Mouse (Mus musculus): ENCODE data around the gene Abr. TPM values are rescaled to one million over a fixed set of nuclear protein-coding genes. Genes with fewer than 3 reads are reported as not detected.

The Abr gene
- polyA plus RNA-seq, 1 experiment from 2014 or later: 70.2 TPM

GRCm38 (mm10) chr11:76525646-76526351 is 96.3 kb downstream of the Abr start:
- H3K27ac ChIP-seq: no peak overlapping the region
- H3K27me3 ChIP-seq: no peaks in the 10 kb centered on the region
- H3K4me1 ChIP-seq: peaks cover 29% of the 10 kb centered on the region
- H3K4me2 ChIP-seq: no peak overlapping the region
- 88% methylated on average over 4 of the region's 4 CpGs for WGBS
- no peak overlapping the region for H3K4me3 ChIP-seq
- no peaks in the 10 kb centered on the region for H3K9me3 ChIP-seq (replicated peaks)
- no peak for ATAC-seq
- H3K9ac ChIP-seq: no peak overlapping the region
- H3K36me3 ChIP-seq (ENCODE audit: poor library complexity, severe bottlenecking): no peaks in the 10 kb centered on the region

DNA sequence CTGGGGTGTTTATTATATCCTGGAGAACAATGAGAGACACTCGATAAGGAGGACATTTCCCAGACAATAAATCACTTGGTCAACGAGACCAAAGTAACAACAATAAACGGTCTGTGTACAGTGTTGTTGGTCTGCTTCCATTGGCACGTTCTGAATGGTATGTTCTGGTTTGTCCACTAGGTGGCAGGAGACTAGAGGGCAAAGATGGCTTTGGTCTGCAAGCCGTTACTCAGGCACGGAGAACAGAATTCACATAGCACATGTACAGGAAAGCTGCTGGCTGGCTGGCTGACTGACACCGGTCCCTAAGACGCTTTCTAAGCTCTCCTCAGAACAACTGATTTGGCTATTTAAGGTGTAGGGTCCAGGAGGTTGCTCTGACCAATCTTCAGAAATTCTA is 97.2 kb downstream of the Abr start:
- Histone ChIP-seq H3K36me3 (ENCODE audit: poor library complexity, severe bottlenecking) (no peaks in the 10 kb centered on the region), H3K27me3 (no peaks in the 10 kb centered on the region), H3K27ac (no peak overlapping the region), H3K4me2 (no peak overlapping the region), H3K4me3 (no peak overlapping the region), H3K4me1 (peaks cover 20% of the 10 kb centered on the region), H3K9ac (no peak overlapping the region), H3K9me3 (replicated peaks) (no peaks in the 10 kb centered on the region)
- peak; percentile 67; the same call in 1 of the 2 replicates for ATAC-seq
- WGBS: 24% methylated on average over 8 of the region's 8 CpGs

DNA sequence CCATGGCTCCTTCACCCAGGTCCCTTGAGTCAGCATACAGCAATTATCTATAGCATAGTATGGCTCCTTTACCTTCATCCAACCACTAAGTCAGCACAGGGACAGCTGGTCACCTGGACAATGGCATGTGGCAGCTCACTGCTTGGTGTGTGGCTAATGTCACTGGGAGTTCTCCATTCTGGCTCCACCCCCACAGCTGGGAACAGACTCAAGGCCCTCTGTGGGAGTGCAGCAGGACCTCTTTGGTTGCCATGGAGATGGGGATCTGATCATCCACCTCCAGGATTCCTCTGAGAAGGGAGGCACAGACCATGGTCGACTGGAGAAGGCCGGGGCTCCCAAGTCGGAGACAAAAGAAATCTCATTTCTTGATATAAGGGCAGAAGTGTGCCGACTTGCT is 98.8 kb downstream of the Abr start:
- peaks cover 13% of the 10 kb centered on the region for H3K4me1 ChIP-seq
- no peak overlapping the region for H3K4me3 ChIP-seq
- ATAC-seq: peak; percentile 43; the same call in 1 of the 2 replicates
- no peak overlapping the region for H3K4me2 ChIP-seq
- H3K27me3 ChIP-seq: no peaks in the 10 kb centered on the region
- H3K27ac ChIP-seq: peak overlapping the region; percentile 48
- 9% methylated on average over 4 of the region's 4 CpGs for WGBS
- no peak overlapping the region for H3K9ac ChIP-seq
- no peaks in the 10 kb centered on the region for H3K9me3 ChIP-seq (replicated peaks)
- H3K36me3 ChIP-seq (ENCODE audit: poor library complexity, severe bottlenecking): no peaks in the 10 kb centered on the region

- Histone ChIP-seq H3K27ac (no peak overlapping the region), H3K4me3 (no peak overlapping the region), H3K36me3 (ENCODE audit: poor library complexity, severe bottlenecking) (no peaks in the 10 kb centered on the region), H3K27me3 (no peaks in the 10 kb centered on the region), H3K9me3 (replicated peaks) (no peaks in the 10 kb centered on the region), H3K4me1 (peaks cover 13% of the 10 kb centered on the region), H3K9ac (no peak overlapping the region), H3K4me2 (no peak overlapping the region)
- WGBS: 90% methylated on average over 6 of the region's 6 CpGs
- ATAC-seq: no peak
Measured at GRCm38 (mm10) chr11:76520889-76521288, 101.2 kb downstream of the Abr start.

DNA sequence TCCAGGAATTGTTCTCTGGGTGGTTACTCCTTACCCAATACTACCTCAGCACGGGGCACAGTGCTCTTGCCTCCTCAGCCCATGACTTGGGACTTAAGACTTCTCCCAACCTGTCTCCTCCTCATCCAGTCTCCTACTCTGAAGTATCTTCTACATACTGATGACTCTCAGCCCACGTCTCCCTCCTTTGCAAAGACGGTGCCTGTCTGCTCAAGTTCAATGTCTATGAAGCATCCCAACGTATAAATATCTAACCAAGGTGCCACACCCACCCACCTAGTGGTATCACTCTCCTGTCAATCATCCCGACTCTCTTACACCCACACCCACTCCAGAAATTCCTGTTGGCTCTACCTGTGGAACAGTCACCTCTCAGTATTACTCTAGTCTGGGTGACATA is 103.5 kb downstream of the Abr start:
- H3K9me3 ChIP-seq (replicated peaks): no peaks in the 10 kb centered on the region
- H3K4me2 ChIP-seq: no peak overlapping the region
- no peak overlapping the region for H3K27ac ChIP-seq
- H3K36me3 ChIP-seq (ENCODE audit: poor library complexity, severe bottlenecking): no peaks in the 10 kb centered on the region
- no peak overlapping the region for H3K4me3 ChIP-seq
- ATAC-seq: no peak
- 92% methylated on average over 5 of the region's 5 CpGs for WGBS
- H3K27me3 ChIP-seq: no peaks in the 10 kb centered on the region
- peaks cover 17% of the 10 kb centered on the region for H3K4me1 ChIP-seq
- H3K9ac ChIP-seq: no peak overlapping the region

- Histone ChIP-seq H3K36me3 (ENCODE audit: poor library complexity, severe bottlenecking) (no peaks in the 10 kb centered on the region), H3K27me3 (no peaks in the 10 kb centered on the region), H3K4me3 (no peak overlapping the region), H3K27ac (no peak overlapping the region), H3K9ac (no peak overlapping the region), H3K9me3 (replicated peaks) (no peaks in the 10 kb centered on the region), H3K4me2 (no peak overlapping the region), H3K4me1 (peaks cover 12% of the 10 kb centered on the region)
- no peak for ATAC-seq
- 90% methylated on average over 4 of the region's 4 CpGs for WGBS
Measured at GRCm38 (mm10) chr11:76518125-76518524, 104.0 kb downstream of the Abr start.

DNA sequence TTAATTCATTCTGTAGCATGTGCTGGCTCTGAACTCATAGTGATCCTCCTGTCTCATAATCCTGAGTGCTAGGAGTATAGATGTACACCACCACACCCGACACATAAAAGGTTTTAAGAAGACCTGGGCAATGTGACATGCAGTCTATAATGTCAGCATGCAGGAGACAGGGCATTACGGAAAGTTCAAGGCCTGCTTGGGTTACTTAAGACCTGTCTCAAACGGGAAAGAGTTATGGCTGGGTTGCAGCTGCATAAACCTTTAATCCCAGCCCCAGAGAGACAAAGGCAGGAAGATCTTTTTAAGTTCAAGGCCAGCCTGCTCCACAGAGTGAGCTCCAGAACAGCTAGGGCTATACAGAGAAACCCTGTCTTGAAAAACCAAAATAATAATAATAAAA is 105.2 kb downstream of the Abr start:
- WGBS: 84% methylated on average over 3 of the region's 3 CpGs
- ATAC-seq: no peak
- H3K4me1 ChIP-seq: 0 out of 2 replicates have a peak, but pooled peaks cover 6% of the 10 kb centered on the region

GRCm38 (mm10) chr11:76515123-76515522 is 107.0 kb downstream of the Abr start:
- no peak overlapping the region for H3K9ac ChIP-seq
- no peak overlapping the region for H3K4me3 ChIP-seq
- H3K4me1 ChIP-seq: 0 out of 2 replicates have a peak, but pooled peaks cover 6% of the 10 kb centered on the region
- no peaks in the 10 kb centered on the region for H3K9me3 ChIP-seq (replicated peaks)
- no peak for ATAC-seq
- H3K36me3 ChIP-seq (ENCODE audit: poor library complexity, severe bottlenecking): no peaks in the 10 kb centered on the region
- H3K4me2 ChIP-seq: no peak overlapping the region
- 74% methylated on average over 11 of the region's 11 CpGs for WGBS
- H3K27me3 ChIP-seq: no peaks in the 10 kb centered on the region
- H3K27ac ChIP-seq: no peak overlapping the region

More for the DNA sequence above, 105.2 kb downstream of the Abr start:
- Histone ChIP-seq H3K27me3 (no peaks in the 10 kb centered on the region), H3K4me2 (no peak overlapping the region), H3K9ac (no peak overlapping the region), H3K4me3 (no peak overlapping the region), H3K27ac (no peak overlapping the region), H3K36me3 (ENCODE audit: poor library complexity, severe bottlenecking) (no peaks in the 10 kb centered on the region), H3K9me3 (replicated peaks) (no peaks in the 10 kb centered on the region)

DNA sequence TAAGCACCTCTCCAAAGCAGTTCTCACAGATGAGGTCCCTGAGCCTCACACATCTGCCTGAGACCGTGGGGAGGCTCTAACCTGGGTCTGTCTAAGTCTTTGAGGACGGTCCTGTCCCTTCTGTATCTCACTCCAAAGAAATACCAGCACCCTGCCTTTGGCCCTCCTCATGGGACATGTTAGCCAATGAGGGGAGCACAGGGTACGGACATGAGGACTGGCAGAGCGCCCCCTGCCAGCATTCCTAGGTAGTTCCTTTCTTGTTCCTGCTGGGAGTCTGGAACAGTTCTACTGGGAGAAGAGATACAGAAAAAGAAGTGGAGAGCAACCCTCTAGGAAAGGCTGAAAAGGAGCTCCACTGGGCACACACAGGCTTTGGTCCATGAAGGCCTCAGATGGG is 111.1 kb downstream of the Abr start:
- H3K36me3 ChIP-seq (ENCODE audit: poor library complexity, severe bottlenecking): no peaks in the 10 kb centered on the region
- no peak overlapping the region for H3K9ac ChIP-seq
- ATAC-seq: no peak
- H3K4me2 ChIP-seq: no peak overlapping the region
- 51% methylated on average over 4 of the region's 4 CpGs for WGBS
- H3K4me3 ChIP-seq: no peak overlapping the region
- H3K27ac ChIP-seq: no peak overlapping the region
- H3K9me3 ChIP-seq (replicated peaks): no peaks in the 10 kb centered on the region
- H3K27me3 ChIP-seq: no peaks in the 10 kb centered on the region
- peaks cover 39% of the 10 kb centered on the region for H3K4me1 ChIP-seq

DNA sequence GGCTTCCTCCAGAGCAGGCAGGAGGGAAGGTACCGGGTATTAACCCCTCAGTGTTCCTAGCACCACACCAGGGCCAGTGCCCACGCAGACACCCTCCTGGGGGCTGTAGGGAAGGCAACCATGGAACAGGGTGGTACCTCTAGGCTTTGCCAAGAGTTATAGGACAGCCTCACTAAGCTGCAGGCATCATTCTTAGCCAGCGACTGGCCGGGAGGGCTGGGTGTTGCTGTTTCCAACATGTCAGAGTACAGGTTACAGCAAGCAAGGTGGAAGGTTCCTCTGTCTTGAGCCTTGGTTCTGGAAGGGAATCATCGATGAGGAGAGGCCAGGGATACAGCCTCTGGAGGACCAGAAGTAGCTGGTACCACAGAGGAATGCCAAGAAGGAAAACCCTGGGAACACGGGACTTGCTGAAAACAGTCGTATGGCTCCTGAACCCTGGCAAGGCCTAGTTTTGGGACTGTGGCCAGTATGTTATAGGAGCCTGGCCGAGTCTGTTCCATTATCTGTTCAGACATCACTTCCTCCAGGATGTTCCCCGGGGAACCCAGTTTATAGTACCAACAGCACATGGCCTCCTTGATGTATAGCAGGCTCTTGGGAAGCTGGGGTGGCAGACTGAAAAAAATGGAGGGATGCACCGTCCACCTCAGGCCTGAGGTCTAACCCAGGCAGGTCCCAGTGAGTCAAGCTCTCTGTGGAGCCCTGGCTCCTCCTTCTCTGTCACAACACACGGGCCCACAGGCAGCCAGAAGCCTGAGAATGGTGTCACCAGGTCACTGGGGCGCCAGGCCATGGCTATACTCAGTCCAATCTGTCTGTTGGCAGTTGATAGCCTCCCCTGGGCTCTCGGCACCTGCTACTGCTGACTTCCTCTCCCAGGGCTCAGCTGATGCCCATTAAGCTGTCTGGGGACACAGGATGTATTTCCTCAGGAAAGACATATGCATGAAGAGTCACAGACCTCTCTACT is 112.1 kb downstream of the Abr start:
- WGBS: 90% methylated on average over 13 of the region's 13 CpGs
- ATAC-seq: no peak
- Histone ChIP-seq H3K9me3 (replicated peaks) (no peaks in the 10 kb centered on the region), H3K4me3 (no peak overlapping the region), H3K4me2 (no peak overlapping the region), H3K27me3 (no peaks in the 10 kb centered on the region), H3K4me1 (peaks cover 34% of the 10 kb centered on the region), H3K36me3 (ENCODE audit: poor library complexity, severe bottlenecking) (no peaks in the 10 kb centered on the region), H3K9ac (no peak overlapping the region), H3K27ac (peak overlapping the region; percentile 22; the same call in 1 of the 2 replicates)

DNA sequence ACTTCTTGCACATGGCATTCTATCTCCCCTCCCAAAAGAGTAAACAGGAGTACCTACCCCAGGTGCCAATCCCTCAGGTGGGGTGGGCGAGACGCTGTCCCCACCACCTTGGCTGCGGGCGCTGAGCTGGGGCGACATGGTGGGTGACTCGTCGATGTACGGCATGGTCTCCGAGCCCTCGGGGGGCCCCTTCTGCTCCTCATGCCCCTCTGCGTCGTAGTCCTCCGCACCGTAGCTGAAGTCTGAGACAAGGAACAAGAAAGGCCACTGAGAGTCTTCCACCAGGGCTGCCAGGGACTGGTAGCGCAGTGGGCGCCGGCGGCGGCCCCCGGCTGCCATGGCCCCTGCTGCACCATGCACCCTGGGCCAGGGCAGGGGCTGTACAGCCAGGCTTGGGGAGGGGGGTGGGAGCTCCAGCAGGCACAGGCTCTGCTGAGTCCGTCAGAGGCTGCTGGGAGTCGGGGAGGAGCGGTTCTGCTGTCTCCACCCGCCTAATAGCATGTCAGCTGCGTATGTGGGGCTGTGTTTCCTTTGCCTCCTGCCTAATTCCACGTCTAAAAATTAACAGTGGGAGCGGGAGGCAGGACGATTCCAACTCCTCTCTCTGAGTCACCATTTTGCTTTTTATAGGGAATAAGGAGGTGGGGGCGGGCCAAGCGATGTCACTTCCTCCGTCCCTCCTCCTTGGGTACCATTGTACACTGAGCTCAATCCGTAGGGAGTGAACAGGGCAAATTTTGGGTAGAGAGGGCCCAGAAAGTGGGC is 113.1 kb downstream of the Abr start:
- H3K9ac ChIP-seq: 0 out of 2 replicates have a peak overlapping the region, but pooled peaks have one; percentile 41
- H3K4me1 ChIP-seq: peaks cover 32% of the 10 kb centered on the region
- no peak overlapping the region for H3K4me3 ChIP-seq
- peak overlapping the region; percentile 78 for H3K27ac ChIP-seq
- 93% methylated on average over 32 of the region's 32 CpGs for WGBS
- H3K36me3 ChIP-seq (ENCODE audit: poor library complexity, severe bottlenecking): no peaks in the 10 kb centered on the region
- H3K27me3 ChIP-seq: no peaks in the 10 kb centered on the region
- no peak for ATAC-seq
- H3K9me3 ChIP-seq (replicated peaks): no peaks in the 10 kb centered on the region
- H3K4me2 ChIP-seq: no peak overlapping the region
